Mouse (Mus musculus) ovary, postnatal 10 days (tissue): ENCODE results near the gene Farp1.
"Not testable (repeated sequence)": the region's sequence is repeated elsewhere in the genome, so short reads cannot be mapped to it uniquely, and the experiment has no call there.

Source experiments
- DNase-seq: peaks from one replicate; pipeline ENCODE4 v3.0.0; 2022; ENCODE audit warnings: low spot score

The Farp1 gene

DNA sequence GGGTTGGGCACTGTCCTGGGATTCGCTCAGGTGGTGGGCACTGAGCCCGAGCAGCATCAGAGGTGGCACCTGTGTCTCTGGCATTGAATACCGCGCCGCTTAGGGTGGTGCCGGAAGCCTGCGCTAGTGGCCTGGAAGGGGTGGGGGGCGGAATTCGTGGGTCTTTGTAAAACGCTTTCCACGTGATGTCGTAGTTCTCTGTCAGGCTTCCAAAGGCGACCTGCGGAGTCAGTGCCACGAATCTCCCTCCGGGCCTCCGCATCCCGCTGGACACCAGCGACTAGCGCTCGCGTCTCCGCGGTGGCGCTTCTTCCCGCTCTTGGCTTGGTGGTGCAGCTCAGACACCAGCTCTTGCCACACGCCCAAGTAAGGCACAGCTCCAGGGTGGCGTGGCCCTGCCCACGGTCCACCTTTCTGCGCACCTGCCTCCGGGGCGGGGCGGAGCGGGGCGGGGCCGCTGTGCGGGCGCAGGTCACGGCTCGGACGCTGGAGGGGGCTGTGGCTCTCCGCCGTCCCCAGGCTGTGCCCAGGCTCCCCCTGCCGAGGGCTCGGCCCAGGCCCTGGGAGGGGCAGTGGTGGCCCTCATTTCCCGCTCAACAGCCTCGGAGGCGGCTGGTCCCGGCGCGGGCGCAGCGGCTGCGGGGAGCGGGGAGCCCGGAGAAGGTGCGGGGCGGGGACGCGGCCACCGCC is at the start of gene Farp1:
TSS of gene Farp1 (plus strand) at position 228 of the 690 bp plus-strand sequence.
- DNase-seq, result peak; percentile 75

DNA sequence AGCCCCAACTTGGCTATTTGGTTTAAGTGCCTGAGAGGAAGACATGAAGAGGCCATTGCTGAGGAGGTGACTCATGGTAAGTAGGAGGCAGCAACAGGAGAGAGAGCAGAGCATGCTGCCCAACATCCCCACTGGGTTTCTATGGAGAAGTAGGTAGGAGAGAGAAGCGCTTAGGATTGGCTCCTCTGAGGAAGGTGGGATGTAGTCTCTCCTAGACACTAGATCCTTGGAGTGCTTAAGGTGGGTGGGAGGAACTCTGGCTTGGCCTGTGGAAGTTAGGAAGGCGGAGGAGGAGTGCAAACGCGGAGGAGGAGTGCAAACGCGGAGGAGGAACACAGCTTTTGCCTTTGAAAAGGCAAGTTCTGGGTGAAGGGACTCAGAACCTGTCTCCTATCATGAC is 45.9 kb upstream of the Farp1 start:
- DNase-seq, result no peak

DNA sequence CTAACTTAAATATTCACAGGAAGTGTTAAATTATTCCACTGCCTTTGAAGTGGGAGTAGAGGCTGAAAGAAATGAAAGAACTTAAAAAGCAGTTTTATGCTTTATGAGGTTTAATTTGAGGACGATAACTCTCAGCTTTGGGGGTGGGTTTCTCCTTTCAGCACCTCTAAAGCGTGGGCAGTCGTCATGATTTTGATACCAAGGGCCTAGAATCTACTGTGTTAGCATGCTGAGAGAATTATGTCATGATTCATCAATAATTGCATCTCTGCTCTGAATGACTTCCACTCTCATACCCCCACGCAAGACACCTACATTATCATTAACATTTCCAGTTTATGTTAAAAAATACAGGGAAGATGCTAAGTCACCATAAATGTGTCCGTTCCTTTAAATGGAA is 37.3 kb upstream of the Farp1 start:
- DNase-seq, result no peak

DNA sequence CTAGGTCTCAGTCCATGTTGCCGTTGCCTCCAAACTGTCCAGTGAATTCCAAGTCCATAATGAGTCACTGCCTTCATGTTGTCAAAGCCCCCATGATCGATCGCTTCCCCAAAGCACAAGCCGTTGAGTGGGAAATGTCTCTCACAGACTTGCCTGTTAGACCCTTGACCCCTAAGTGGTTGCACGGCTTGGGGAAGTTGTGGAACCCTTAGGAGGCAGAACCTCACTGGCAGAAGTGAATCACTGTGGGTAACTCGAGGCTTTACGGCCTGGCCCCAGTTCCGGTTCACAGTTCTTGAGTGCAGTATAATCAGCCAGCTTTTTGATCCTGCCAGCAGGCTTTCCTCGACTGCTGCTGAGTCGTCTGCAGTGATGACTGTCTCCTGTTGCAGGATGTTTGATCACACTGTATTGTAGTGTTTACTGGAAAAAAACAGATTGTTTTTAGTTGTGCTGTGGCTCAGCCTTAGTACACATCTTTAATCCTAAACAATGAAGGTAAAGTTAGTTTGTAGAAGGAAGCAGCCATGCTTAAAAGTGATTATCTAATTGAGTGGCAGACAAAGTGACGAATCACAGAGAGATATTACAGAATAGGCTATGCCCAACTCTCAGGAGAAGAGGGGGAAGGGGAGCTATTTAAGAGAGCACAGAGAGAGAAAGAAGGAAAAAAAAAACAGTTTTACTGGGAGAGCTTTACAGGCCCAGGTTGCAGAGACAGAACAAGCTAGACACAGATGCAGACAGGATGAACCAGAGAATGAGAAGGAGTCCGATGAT is 34.2 kb upstream of the Farp1 start:
- DNase-seq, result no peak

DNA sequence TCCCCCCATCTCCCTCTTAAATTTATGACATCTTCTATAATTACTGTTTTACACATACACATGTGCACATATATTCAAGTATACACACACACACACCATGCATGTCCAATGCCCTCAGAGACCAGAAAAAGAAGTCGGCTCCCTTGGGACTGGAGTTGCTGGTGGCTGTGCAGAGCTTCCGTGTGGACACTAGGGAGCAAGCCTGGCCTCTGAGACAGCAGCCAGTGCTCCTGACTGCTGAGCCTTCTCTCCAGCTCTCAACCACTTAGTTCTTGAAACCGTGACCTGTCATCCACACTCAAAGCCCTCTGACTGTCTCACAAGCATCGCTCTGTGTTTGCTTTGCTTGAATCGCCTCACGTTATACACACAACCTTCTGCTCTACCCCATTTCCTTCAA is 29.4 kb upstream of the Farp1 start:
- no peak for DNase-seq

DNA sequence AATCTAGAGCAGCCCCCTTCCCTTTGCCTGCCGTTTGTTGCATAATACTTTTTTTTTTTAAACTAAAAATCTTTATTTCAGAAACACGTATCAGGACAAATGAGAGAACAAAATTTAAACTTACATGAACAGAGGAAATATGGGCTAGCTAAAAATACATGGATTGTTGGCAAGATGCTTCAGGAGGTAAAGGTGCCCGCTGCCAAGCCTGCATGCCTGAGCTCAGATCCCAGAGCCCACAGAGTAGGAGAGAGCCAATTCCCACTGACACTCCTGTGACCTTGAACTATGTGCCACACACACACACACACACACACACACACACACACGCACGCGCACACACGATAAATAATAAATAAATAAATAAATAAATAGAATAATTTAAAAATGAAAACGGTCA is 29.0 kb upstream of the Farp1 start:
- DNase-seq, result no peak

DNA sequence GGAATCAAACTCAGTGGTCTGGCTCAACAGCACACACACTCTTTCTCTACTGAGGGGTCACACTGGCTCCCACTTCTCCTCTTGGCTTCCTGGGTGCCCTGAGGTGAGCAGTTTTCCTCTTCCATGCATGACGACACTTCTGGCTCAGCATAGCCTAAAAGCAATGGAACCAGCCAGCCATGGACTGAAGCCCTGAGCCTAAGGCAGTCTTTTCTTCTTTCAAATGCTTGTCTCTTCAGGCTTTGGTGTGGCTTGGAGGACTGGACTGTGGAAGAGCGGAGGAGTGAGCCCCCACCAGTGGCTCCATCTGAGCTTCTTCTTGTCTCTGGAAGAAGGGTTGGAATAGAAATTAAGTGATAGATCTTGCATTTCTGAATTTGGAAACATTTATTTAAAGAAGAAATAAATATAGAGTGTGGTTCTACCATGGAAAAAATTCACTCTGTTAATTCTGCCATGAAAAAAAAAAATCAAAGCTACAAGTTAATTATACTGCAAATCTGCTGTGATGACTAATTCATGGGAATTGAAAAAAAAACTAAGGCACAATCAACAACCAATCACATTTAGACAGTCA is 19.8 kb upstream of the Farp1 start:
- no peak for DNase-seq

DNA sequence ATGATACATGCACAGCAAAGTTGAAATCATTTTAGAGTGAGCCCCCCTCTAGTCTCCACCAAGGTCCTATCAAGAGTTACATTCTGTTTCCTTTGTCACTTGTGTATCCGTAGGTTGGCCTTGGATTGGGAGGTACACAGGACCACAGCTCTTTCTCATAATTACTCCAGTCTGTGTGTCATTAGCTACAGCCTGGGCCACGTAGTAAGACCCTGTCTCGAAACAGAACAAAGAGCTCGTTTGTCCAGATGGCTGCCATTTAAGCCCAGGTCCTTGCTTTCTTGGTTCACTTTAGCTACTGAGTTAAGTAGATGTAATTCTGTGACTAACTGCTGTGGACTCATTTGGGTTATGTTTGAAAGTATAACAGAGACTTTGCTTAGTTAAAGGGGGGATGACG is 12.6 kb upstream of the Farp1 start:
- no peak for DNase-seq

DNA sequence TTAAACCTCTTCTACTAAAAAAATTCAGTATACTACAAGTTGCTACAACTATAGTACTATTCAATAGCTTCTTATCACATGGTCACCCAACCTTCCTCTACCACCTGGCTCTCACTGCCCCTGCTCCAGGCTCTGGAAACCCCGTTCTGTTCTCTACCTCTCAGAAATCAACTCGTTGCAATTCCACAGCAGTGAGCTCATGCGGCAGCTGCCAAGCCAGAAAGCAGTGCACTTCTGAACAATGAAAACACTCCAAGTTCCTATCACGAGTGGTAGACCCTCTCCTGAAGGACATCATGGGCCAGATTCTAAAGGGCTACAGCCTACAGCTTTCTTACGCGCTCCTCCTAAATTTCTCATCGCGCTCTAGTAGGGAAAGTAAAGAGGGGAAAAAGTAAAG is 9.6 kb upstream of the Farp1 start:
- no peak for DNase-seq

DNA sequence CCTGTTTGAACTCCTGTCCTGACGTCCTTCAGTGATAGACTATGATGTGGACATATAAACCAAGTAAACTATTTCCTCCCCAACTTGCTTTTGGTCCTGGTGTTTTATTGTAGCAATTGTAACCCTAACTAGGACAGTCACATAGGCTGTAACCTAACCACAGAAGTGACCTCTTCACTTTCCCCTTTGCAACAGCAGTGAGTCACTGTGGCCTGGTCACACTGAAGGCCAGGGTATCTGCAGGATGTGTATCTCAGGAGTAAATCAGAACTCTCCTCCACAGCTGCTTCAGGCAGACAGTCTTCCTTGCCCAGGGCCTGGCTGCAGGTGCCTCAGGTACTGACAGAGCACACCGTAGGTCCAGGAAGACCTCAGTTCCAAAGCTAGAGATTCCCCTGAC is 3.6 kb upstream of the Farp1 start:
- no peak for DNase-seq

DNA sequence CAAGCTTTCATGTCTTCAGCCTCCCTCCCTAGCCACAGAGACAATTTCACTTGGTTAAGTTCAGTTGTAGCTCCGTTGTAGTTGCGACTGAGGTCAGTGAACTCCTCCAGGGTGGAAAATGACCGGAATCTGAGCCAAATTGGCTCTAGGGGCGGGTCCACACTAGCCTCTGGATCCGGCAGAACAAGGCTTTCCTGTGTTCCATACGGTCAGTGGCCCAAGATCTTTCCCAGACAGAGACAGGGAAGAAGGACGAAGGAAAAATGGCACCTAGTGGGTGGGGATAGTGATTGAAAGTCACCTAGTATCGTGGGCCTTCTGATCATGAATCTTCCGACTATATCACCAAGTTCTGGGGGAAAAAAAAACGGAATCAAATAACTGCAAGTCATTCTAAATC is 475 bp upstream of the Farp1 start:
- no peak for DNase-seq

DNA sequence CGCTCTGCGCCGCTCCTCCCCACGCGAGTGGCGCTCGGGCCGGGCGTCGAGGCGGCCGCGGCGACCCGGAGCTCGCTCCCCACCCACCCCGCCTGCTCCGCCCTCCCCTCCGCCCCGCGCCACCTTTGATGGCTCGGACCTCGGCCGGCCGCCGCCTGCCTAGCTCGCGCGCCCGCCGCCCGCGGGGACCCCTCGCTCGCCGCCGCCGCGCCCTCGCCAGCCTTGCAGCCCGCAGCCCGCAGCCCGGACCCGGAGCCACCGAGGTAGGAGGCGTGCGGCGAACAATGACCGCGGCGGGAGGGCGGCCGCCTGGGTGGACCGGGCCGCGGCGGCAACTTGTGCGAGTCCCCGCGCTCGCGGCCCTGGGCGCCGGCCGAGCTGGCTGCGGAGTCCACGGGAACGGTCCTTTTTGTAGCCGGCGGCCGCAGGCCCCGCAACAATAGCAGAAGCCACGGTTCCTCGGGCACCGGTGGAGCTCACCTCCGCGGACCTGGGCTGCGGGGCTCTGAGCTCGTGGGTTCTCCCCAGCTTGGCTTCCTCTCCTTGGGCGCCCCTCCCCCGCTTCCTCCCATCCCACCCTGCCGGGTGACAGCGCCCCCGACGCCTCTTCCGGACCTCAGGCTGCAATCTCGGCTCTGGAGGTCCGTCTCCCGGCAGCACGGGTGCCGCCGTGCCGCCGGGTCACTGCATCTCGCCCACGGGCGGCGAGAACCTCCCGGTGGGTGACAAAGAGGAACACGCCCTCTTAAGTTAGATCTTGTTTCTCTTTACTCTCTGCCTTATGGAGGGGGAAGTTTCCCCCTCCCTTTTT is 868 bp downstream of the Farp1 start:
- DNase-seq, result peak; percentile 18

DNA sequence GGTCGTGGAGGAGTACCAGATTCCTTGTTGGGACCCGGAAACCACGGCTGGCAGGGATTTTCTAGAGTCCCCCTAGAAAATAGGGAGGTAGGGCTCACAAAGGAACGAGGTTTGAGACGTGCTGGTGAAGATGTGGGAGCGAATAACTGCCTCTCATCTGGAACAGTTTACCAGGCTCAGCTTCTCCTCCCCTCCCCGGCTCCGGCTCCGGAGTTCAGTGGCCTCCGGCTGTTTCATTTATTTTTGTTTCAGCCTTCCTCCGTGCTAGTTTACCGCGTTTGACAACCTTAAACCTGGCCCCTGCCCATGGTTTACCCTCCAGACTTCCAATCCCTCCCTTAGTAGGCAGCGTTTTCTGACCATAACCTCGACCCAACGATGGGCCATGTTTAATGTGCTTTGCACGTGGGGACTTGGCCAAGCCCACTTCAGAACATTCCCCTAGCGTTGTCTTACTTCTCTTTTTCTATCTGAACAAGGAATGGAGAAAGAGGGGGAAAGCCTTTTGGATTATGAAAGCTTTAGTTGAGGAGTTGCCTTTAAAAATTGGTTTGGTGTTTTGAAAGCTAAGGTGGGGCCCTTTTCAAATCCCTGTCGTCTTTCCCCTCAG is 1.7 kb downstream of the Farp1 start:
- DNase-seq, result peak; percentile 16

DNA sequence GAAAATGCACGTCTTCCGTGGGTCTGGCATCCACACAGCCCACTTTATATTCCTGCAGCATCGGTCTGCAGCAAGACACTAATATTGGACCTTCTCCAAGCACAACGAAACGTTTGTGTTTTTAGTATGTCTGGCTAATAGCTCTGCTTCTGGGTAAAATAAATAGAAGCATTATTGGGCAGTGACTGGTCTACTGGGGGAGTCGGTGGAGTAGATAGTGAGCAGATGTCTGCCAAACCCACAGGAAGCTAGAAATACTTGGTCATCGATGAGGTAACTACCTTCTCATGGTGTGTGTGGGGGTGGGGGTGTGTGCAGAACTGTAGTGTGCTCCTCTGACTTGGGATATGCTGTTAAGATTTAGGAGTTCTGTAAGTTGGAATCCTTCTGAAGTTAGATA is 2.3 kb downstream of the Farp1 start:
- no peak for DNase-seq

DNA sequence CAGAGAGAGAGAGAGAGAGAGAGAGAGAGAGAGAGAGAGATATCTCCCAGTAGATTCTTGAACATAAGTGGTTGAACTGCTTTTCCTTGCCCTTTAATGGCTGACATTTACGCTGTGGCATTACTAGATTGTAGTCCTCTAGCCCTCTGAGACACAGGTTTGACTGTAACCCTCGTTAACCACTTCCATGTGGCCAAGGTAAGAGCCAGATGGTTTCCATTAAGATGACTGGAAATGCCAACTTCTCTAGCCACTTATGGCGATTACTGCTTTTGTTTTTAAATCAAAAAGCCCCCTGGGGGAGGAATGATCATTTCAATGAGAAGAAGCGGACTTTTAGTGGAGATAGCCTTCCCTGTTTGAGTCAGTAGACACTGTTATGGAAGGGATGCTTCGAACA is 3.7 kb downstream of the Farp1 start:
- no peak for DNase-seq

DNA sequence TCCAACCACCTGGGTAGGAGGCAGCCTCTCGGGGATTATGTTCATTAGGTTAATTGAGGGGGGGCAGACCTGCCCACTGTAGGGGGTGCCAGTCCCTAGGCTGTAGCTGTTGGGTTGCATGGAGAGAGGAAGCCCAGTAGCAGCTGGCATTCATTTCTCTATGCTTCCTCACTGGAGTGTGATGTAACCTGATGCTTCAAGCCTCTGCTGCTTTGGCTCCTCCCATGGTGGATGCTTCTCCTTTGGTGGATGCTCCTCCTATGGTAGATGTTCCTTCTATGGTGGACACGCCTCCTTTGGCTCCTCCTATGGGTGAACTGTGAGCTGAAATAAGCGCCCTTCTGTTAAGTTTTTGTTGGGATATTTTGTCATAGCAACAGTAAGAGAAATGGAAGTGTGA is 9.1 kb downstream of the Farp1 start:
- no peak for DNase-seq

DNA sequence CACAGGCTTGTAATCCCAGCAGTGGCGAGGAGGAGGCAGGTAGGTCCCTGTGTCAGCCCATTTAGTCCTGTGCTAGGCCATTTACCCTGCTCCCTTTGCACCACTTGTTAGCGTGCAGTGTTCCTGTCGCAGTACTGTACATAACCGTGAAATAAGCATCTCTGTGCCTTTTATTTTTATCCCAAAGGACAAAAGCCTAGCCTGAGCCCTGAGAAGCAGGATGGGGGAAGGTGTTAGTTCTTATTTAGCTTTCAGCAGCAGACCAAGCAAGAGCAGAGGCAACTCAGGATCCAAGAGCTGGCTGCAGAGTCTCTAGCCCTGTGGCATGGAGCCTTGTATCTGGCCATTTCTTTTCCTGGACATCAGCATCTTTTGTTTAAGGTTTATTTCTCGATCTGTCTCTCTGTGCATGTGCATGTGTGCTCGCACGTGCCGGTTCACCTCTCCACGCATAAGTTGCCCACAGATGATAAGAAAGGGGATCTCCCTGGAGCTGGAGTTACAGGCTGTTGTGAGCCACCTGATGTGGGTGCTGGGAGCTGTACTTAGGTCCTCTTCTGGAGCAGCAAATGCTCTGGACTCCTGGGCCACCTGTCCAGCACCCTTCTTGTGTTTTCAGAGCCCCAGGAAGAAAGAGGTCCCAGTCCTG is 11.4 kb downstream of the Farp1 start:
- DNase-seq, result no peak

DNA sequence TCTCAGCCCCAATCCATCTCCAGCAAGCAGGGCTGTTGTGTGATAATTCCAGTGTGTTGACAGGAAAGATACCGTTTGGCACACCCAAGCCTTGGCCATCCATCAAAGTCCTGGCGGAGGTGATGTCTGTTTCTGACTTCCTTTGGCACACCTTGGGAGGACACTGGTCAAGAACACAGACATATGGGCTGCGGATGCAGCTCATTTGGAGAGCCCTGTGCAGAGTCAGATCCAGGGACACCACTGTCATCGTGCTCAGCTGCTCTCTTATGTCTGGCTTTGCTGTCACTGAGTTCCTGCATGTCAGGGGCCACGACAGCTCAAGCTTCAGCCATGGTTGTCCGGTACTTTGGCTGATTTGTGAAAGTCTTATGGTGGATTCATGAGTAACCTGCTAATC is 12.8 kb downstream of the Farp1 start:
- no peak for DNase-seq

DNA sequence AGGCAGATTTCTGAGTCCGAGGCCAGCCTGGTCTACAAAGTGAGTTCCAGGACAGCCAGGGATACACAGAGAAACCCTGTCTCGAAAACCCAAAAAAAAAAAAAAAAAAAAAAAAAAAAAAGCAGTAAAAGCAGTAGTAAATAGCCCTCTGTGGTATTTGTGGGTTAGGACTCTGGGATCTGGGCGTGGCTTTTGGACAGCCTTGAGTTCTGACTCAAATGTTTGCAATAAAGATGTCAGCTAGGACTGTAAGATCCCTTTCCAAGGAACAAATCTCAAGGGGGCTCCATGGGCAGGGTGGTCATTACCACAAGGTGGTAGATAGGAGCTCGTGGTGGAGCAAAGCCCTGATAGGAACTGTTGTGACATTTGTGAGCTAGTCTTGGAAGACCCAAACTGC is 16.0 kb downstream of the Farp1 start:
- not testable (repeated sequence) for DNase-seq

DNA sequence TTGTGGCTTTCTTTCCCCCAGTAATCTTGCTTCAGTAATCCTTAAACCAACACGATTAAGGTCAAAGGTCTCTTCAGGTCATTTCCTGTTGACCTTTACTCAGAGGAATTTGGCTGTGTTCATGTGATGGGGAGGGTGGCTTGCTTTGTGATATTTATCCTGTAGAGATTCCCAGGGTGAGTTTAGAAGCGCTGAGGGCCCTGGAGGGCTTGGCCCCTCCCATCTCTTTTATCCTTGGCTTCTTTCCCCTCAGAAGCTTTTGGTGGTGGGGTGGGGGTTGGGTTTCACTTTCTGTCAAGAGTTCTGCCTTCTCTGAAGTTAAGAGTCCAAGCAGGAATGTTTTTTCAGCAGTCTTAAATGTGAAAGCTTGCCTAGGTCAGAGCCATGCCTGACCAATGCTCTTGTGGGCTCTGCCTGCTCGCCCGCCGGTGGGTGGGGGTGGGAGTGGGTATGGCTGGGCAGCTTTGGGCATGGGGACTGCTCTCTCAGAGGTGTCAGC is 18.1 kb downstream of the Farp1 start:
- no peak for DNase-seq

DNA sequence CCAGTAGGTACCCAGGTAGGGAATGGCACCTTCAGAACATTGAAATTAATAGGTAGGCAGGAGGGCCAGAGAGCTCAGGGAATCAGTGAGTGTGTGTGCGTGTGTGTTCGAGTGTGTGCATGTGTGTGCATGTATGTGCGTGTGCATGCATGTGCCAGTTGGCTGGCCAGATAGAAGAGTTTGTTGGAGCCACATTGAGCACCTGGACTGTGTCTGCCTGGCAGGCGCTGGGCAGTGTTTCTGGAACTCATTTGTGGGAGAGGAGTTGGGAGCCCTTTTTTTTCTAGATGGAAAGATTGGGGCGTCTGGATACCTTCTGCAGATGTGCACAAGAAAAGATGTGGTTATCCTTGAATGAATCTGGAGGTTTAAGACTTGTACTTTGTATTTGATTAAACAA is 19.1 kb downstream of the Farp1 start:
- no peak for DNase-seq

DNA sequence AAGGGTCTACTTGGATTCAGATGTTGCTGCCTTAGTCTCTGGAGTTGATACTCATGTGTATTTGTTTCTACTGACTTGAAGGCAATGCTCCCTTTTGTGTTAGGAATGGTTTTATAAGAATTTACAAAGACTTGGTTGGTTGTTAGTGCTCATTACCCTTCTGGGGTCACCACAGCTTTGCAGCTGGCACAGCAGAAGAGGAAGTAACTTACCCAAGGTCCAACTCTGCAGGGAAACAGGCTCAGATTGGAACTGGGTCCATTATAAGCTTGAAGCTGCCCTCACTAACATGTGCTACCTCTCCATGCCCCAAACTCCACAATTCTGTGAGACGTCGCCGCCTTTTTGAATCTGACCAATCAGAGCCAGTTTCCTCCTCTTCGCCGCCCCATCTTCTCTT is 22.8 kb downstream of the Farp1 start:
- DNase-seq, result no peak
